Mouse (Mus musculus): ENCODE results near the gene 1810049J17Rik. TPM values are rescaled to one million over a fixed set of nuclear protein-coding genes. Genes with fewer than 3 reads are reported as not detected.

1810049J17Rik gene
- polyA plus RNA-seq, 1 experiment from 2014 or later = not detected

GRCm38 (mm10) chr15:12362001-12362700 is 40.5 kb upstream of the 1810049J17Rik start:
- Histone ChIP-seq H3K36me3 (replicated peaks) (peaks cover 15% of the 10 kb centered on the region), H3K4me1 (peaks cover 14% of the 10 kb centered on the region), H3K27ac (no peak overlapping the region), H3K9me3 (no peaks in the 10 kb centered on the region), H3K27me3 (ENCODE audit: poor library complexity, severe bottlenecking) (no peaks in the 10 kb centered on the region), H3K4me3 (no peak overlapping the region)
- WGBS = 92% methylated on average over 14 of the region's 14 CpGs
- no peak for DNase-seq (ENCODE audit: extremely low spot score, low spot score)

- Histone ChIP-seq H3K36me3 (replicated peaks) (peaks cover 28% of the 10 kb centered on the region), H3K4me1 (peaks cover under 1% of the 10 kb centered on the region), H3K27me3 (ENCODE audit: poor library complexity, severe bottlenecking) (no peaks in the 10 kb centered on the region), H3K9me3 (no peaks in the 10 kb centered on the region), H3K27ac (no peak overlapping the region), H3K4me3 (no peak overlapping the region)
- DNase-seq (ENCODE audit: extremely low spot score, low spot score) = no peak
- 82% methylated on average over 19 of the region's 19 CpGs for WGBS
These were observed 39.0 kb upstream of the 1810049J17Rik start for GRCm38 (mm10) chr15:12360519-12361212.

- H3K27me3 ChIP-seq (ENCODE audit: poor library complexity, severe bottlenecking) = no peaks in the 10 kb centered on the region
- H3K36me3 ChIP-seq (replicated peaks) = peaks cover 50% of the 10 kb centered on the region
- H3K27ac ChIP-seq = no peak overlapping the region
- H3K4me3 ChIP-seq = no peak overlapping the region
- H3K9me3 ChIP-seq = no peaks in the 10 kb centered on the region
- no peak for DNase-seq (ENCODE audit: extremely low spot score, low spot score)
- no peaks in the 10 kb centered on the region for H3K4me1 ChIP-seq
- WGBS = 96% methylated on average over 5 of the region's 5 CpGs
These were observed 36.7 kb upstream of the 1810049J17Rik start for GRCm38 (mm10) chr15:12358384-12358783.

- Histone ChIP-seq H3K27me3 (ENCODE audit: poor library complexity, severe bottlenecking) (no peaks in the 10 kb centered on the region), H3K4me1 (no peaks in the 10 kb centered on the region), H3K4me3 (no peak overlapping the region), H3K9me3 (no peaks in the 10 kb centered on the region), H3K27ac (no peak overlapping the region), H3K36me3 (replicated peaks) (peaks cover 59% of the 10 kb centered on the region)
- no peak for DNase-seq (ENCODE audit: extremely low spot score, low spot score)
These were observed 35.8 kb upstream of the 1810049J17Rik start for GRCm38 (mm10) chr15:12357459-12357858.

- Histone ChIP-seq H3K36me3 (replicated peaks) (peaks cover 71% of the 10 kb centered on the region), H3K4me1 (no peaks in the 10 kb centered on the region), H3K9me3 (no peaks in the 10 kb centered on the region), H3K27me3 (ENCODE audit: poor library complexity, severe bottlenecking) (no peaks in the 10 kb centered on the region), H3K27ac (no peak overlapping the region), H3K4me3 (no peak overlapping the region)
- 91% methylated on average over 7 of the region's 7 CpGs for WGBS
- DNase-seq (ENCODE audit: extremely low spot score, low spot score) = no peak
These were observed 34.2 kb upstream of the 1810049J17Rik start for GRCm38 (mm10) chr15:12355907-12356306.

GRCm38 (mm10) chr15:12355261-12355660 is 33.6 kb upstream of the 1810049J17Rik start:
- no peaks in the 10 kb centered on the region for H3K9me3 ChIP-seq
- H3K27ac ChIP-seq = no peak overlapping the region
- H3K36me3 ChIP-seq (replicated peaks) = peaks cover 73% of the 10 kb centered on the region
- H3K27me3 ChIP-seq (ENCODE audit: poor library complexity, severe bottlenecking) = no peaks in the 10 kb centered on the region
- no peak overlapping the region for H3K4me3 ChIP-seq
- 97% methylated on average over 6 of the region's 6 CpGs for WGBS
- no peaks in the 10 kb centered on the region for H3K4me1 ChIP-seq
- no peak for DNase-seq (ENCODE audit: extremely low spot score, low spot score)

GRCm38 (mm10) chr15:12354281-12354810 is 32.6 kb upstream of the 1810049J17Rik start:
- 92% methylated on average over 2 of the region's 2 CpGs for WGBS
- no peak for DNase-seq (ENCODE audit: extremely low spot score, low spot score)
- Histone ChIP-seq H3K4me3 (no peak overlapping the region), H3K4me1 (no peaks in the 10 kb centered on the region), H3K9me3 (no peaks in the 10 kb centered on the region), H3K27ac (no peak overlapping the region), H3K36me3 (replicated peaks) (peaks cover 82% of the 10 kb centered on the region), H3K27me3 (ENCODE audit: poor library complexity, severe bottlenecking) (no peaks in the 10 kb centered on the region)

GRCm38 (mm10) chr15:12351470-12351869 is 29.8 kb upstream of the 1810049J17Rik start:
- H3K4me1 ChIP-seq = no peaks in the 10 kb centered on the region
- no peak overlapping the region for H3K4me3 ChIP-seq
- H3K27me3 ChIP-seq (ENCODE audit: poor library complexity, severe bottlenecking) = no peaks in the 10 kb centered on the region
- H3K9me3 ChIP-seq = no peaks in the 10 kb centered on the region
- H3K36me3 ChIP-seq (replicated peaks) = peaks cover 84% of the 10 kb centered on the region
- H3K27ac ChIP-seq = no peak overlapping the region
- 95% methylated on average over 7 of the region's 7 CpGs for WGBS
- DNase-seq (ENCODE audit: extremely low spot score, low spot score) = no peak

GRCm38 (mm10) chr15:12349840-12350239 is 28.1 kb upstream of the 1810049J17Rik start:
- H3K36me3 ChIP-seq (replicated peaks) = peaks cover 84% of the 10 kb centered on the region
- no peak for DNase-seq (ENCODE audit: extremely low spot score, low spot score)
- H3K27ac ChIP-seq = no peak overlapping the region
- H3K27me3 ChIP-seq (ENCODE audit: poor library complexity, severe bottlenecking) = no peaks in the 10 kb centered on the region
- H3K4me3 ChIP-seq = no peak overlapping the region
- no peaks in the 10 kb centered on the region for H3K9me3 ChIP-seq
- WGBS = 93% methylated on average over 5 of the region's 5 CpGs
- no peaks in the 10 kb centered on the region for H3K4me1 ChIP-seq

GRCm38 (mm10) chr15:12348950-12349349 is 27.3 kb upstream of the 1810049J17Rik start:
- no peaks in the 10 kb centered on the region for H3K4me1 ChIP-seq
- H3K27me3 ChIP-seq (ENCODE audit: poor library complexity, severe bottlenecking) = no peaks in the 10 kb centered on the region
- no peak overlapping the region for H3K27ac ChIP-seq
- no peaks in the 10 kb centered on the region for H3K9me3 ChIP-seq
- H3K36me3 ChIP-seq (replicated peaks) = peaks cover 85% of the 10 kb centered on the region
- 95% methylated on average over 3 of the region's 3 CpGs for WGBS
- DNase-seq (ENCODE audit: extremely low spot score, low spot score) = no peak
- H3K4me3 ChIP-seq = no peak overlapping the region

GRCm38 (mm10) chr15:12346916-12347315 is 25.2 kb upstream of the 1810049J17Rik start:
- no peak overlapping the region for H3K27ac ChIP-seq
- peaks cover 6% of the 10 kb centered on the region for H3K4me1 ChIP-seq
- DNase-seq (ENCODE audit: extremely low spot score, low spot score) = no peak
- WGBS = 96% methylated on average over 3 of the region's 3 CpGs
- H3K9me3 ChIP-seq = no peaks in the 10 kb centered on the region
- no peaks in the 10 kb centered on the region for H3K27me3 ChIP-seq (ENCODE audit: poor library complexity, severe bottlenecking)
- no peak overlapping the region for H3K4me3 ChIP-seq
- peaks cover 85% of the 10 kb centered on the region for H3K36me3 ChIP-seq (replicated peaks)

GRCm38 (mm10) chr15:12341401-12341758 is 19.7 kb upstream of the 1810049J17Rik start:
- Histone ChIP-seq H3K36me3 (replicated peaks) (peaks cover 46% of the 10 kb centered on the region), H3K4me1 (peaks cover 37% of the 10 kb centered on the region), H3K4me3 (peak overlapping the region; percentile 32; the same call in 1 of the 2 replicates), H3K27ac (peak overlapping the region; percentile 85), H3K27me3 (ENCODE audit: poor library complexity, severe bottlenecking) (no peaks in the 10 kb centered on the region), H3K9me3 (no peaks in the 10 kb centered on the region)
- WGBS = 19% methylated on average over 4 of the region's 4 CpGs
- DNase-seq (ENCODE audit: extremely low spot score, low spot score) = peak; percentile 62

All from forebrain, embryonic 10.5 days (tissue).